Mouse (Mus musculus) induced T-regulatory cell, adult 2 months (primary cell): ENCODE measurements around the gene Atrip.

Experiments
- DNase-seq: peaks from one replicate; pipeline ENCODE4 v3.0.0-alpha.2; 2012; ENCODE audit warnings: low read depth

The Atrip gene

GRCm38 (mm10) chr9:109073661-109074573 is at the start of gene Atrip:
TSS of gene Atrip (minus strand) at chr9:109074124.
- DNase-seq = peak; percentile 92

- DNase-seq = no peak
These were observed 49.3 kb upstream of the Atrip start for GRCm38 (mm10) chr9:109123266-109123665.

GRCm38 (mm10) chr9:109122553-109123085 is 48.7 kb upstream of the Atrip start:
- peak; percentile 78 for DNase-seq

- no peak for DNase-seq
These were observed 47.0 kb upstream of the Atrip start for GRCm38 (mm10) chr9:109120956-109121355.

- no peak for DNase-seq
These were observed 45.6 kb upstream of the Atrip start for GRCm38 (mm10) chr9:109119571-109119970.

GRCm38 (mm10) chr9:109118106-109118505 is 44.2 kb upstream of the Atrip start:
- no peak for DNase-seq

GRCm38 (mm10) chr9:109116205-109116604 is 42.3 kb upstream of the Atrip start:
- DNase-seq = no peak

- DNase-seq = no peak
These were observed 40.9 kb upstream of the Atrip start for GRCm38 (mm10) chr9:109114871-109115270.

- no peak for DNase-seq
These were observed 40.4 kb upstream of the Atrip start for GRCm38 (mm10) chr9:109114276-109114675.

- no peak for DNase-seq
These were observed 39.4 kb upstream of the Atrip start for GRCm38 (mm10) chr9:109113331-109113730.

GRCm38 (mm10) chr9:109111591-109111990 is 37.7 kb upstream of the Atrip start:
- DNase-seq = no peak

GRCm38 (mm10) chr9:109111101-109111500 is 37.2 kb upstream of the Atrip start:
- DNase-seq = no peak

- DNase-seq = no peak
These were observed 36.3 kb upstream of the Atrip start for GRCm38 (mm10) chr9:109110240-109110639.

GRCm38 (mm10) chr9:109107341-109107740 is 33.4 kb upstream of the Atrip start:
- DNase-seq = no peak

- no peak for DNase-seq
These were observed 31.7 kb upstream of the Atrip start for GRCm38 (mm10) chr9:109105648-109106047.

- no peak for DNase-seq
These were observed 31.1 kb upstream of the Atrip start for GRCm38 (mm10) chr9:109105011-109105410.

- DNase-seq = no peak
These were observed 30.2 kb upstream of the Atrip start for GRCm38 (mm10) chr9:109104083-109104482.

- DNase-seq = no peak
These were observed 29.3 kb upstream of the Atrip start for GRCm38 (mm10) chr9:109103250-109103649.

GRCm38 (mm10) chr9:109102541-109102940 is 28.6 kb upstream of the Atrip start:
- DNase-seq = no peak

GRCm38 (mm10) chr9:109101933-109102445 is 28.1 kb upstream of the Atrip start:
- DNase-seq = no peak

- no peak for DNase-seq
These were observed 26.5 kb upstream of the Atrip start for GRCm38 (mm10) chr9:109100307-109100928.

GRCm38 (mm10) chr9:109098969-109099368 is 25.0 kb upstream of the Atrip start:
- DNase-seq = no peak

GRCm38 (mm10) chr9:109098366-109098765 is 24.4 kb upstream of the Atrip start:
- DNase-seq = no peak
